Mouse (Mus musculus): Measurements from ENCODE around the gene Scaf8.
"Not testable (repeated sequence)": the region's sequence is repeated elsewhere in the genome, so short reads cannot be mapped to it uniquely, and the experiment has no call there.

Scaf8 gene

GRCm38 (mm10) chr17:3114720-3115379 lies at the start of gene Scaf8:
Scaf8 (plus strand) TSS chr17:3114972.
- in situ Hi-C loops (cut with MseI, MboI) = no loop called here

DNA sequence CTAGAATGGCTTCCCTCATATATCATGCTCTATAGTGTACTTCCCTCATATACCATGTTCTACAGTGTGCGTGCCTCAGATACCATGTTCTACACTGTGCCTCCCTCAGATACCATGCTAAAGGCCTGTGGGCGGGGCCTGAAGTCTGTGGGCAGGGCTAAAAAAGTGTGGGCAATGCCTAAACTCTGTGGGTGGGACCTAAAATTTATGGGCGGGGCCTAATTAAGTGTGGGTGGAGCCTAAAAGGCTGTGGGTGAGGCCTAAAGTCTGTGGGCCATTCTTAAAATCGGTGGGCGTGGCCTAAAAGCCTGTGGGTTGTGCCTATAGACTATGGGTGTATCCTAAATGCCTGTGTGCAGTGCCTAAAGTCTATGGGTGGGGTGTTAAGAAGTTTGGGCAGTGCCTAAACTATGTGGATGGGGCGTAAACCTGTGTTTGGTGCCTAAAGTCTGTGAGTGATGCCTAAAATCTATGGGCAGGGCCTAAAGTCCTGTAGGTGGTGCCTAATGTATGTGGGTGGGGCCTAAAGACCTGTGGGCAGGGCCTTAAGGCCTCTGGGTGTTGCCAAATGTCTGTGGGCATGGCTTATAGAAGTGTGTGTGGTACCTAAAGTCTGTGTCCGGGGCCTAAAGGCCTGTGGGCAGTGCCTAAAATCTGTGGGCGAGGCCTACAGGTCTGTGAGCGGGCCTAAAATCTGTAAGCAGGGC lies 39.5 kb upstream of the Scaf8 start:
- in situ Hi-C loops (cut with MseI, MboI) = no loop called here

DNA sequence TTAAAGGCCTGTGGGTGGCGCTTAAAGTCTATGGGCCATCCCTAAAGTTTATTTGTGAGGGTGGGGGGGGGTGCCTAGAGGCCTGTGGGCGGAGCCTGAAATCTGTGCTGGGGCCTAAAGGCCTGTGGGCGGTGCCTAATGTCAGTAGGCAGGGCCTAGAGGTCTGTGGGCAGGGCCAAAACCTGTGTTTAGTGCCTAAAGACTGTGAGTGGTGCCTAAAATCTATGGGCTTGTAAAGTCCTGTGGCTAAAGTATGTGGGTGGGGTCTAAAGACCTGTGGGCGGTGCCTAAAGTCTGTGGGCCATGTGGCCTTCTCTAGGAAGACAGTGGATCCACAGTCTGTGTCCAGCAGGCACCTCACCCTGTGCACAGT lies 38.9 kb upstream of the Scaf8 start:
- in situ Hi-C loops (cut with MseI, MboI) = no loop called here

- in situ Hi-C loops (cut with MseI, MboI) = not testable (repeated sequence)
These were observed 36.8 kb upstream of the Scaf8 start for GRCm38 (mm10) chr17:3077936-3078335.

- in situ Hi-C loops (cut with MseI, MboI) = not testable (repeated sequence)
These were observed 34.0 kb upstream of the Scaf8 start for GRCm38 (mm10) chr17:3080587-3081349.

DNA sequence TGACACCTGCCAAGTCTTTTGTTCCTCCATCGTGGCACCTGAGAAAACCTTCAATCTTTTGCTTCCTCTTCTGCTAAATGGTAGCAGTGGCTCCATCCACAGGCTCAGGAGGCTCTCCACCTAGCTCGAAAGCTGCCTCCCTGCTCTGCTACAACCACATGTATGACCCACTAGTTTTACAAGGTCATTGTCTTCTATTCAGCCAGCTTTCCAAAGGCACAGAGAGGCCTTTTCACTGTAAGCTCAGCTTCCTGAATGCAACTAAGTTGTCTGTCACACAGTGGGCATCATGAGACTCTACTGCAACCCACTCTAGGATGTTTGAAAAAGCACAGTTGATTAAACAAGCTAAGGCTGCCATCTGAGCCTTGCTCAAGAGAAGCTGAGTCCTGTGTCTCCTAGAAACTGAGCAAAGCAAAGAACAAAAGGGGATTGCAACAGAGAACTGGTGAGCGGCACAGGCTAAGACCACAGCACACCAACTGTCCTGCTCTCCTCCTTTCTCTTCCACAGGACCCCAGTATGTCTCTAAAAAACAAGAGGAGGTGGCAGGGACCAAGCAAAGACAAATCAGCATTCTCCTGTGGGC lies 33.2 kb upstream of the Scaf8 start:
- in situ Hi-C loops (cut with MseI, MboI) = not testable (repeated sequence)

DNA sequence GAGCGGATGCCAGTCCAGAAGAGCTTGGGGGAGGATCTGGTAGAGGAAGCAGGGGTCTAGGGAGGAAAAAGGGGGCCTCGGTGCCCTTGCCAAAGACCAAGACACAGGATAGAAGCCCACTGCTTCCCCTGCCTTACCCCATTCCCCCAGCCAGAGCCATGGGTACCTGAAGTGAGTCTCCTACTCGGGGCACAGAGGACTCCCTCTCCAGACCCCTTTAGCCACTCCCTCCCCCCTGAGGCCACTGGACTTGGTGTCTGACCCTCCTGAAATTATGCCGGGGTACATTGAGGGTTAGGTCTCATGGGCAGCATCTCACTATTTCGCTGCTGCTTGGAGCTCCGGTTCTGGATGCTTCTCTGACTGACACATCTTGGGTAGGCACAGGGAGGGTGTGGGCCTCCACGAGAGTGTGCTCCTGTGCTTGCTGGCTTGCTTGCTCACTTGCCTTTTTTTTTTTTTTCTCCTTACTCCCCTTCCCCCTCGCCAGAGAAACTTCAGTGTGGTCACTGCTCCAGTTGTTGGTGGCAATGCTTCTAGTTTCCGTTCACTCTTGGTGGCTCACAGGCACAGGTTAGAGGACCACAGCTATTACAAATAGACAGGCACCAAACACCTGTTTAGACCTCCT lies 32.5 kb upstream of the Scaf8 start:
- in situ Hi-C loops (cut with MseI, MboI) = not testable (repeated sequence)

DNA sequence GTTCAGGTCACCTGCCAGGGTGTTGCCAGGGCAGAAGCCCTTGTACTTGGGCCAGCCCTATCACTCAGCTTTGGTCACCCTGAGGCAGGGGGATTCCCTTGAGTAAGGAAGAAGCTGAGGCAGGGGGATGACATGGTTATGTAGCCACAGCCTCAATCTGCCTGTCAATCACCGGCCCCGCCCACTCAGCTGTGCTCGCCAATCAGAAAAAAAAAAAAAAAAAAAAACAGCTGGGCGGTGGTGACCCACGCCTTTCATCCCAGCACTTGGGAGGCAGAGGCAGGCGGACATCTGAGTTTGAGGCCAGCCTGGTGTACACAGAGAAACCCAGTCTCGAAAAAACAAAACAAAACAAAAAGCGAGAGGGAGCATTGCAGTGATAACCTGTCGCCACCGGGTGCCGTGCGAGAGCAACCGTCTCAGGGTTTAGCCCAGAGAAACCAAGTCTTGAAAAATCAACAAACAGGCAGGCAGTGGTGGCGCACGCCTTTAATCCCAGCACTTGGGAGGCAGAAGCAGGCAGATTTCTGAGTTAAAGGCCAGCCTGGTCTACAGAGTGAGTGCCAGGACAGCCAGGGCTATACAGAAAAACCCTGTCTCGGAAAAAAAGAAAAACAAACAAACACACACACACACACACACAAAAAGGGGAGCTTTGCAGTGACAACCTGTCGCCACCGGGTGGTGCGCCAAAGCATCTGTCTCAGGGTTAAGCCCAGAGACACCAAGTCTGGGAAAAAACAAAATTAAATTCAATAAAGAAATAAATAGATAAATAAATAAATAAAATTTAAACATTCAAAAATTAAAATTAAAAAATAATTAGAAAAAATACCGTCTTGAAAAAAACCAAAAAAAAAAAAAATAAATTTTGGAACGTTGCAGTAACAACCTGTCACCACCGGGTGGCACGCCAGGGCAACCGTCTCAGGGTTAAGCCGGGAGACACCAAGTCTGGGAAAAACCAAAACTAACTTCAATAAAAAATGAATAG lies 31.7 kb upstream of the Scaf8 start:
- in situ Hi-C loops (cut with MseI, MboI) = not testable (repeated sequence)

- in situ Hi-C loops (cut with MseI, MboI) = no loop called here
These were observed 30.8 kb upstream of the Scaf8 start for GRCm38 (mm10) chr17:3083886-3084550.

DNA sequence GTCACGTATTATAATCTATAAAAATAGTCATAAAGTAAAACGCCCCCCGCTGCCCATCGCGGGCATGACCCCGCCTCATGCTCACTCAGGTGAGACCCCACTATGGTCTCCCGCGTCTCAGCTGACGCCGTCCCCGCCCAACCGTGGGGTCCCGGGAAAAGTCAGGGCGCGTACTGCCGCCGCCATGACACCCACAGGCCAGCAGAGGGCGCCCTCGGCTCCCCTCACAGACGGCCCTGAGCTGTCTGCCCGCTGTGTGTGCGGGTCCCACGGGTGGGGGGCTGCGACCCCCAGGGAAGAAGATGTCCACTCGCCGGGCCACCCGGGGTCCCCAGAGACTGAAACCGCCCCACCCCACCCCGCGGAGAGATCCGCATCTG lies 30.2 kb upstream of the Scaf8 start:
- in situ Hi-C loops (cut with MseI, MboI) = no loop called here

GRCm38 (mm10) chr17:3085152-3085551 lies 29.6 kb upstream of the Scaf8 start:
- in situ Hi-C loops (cut with MseI, MboI) = no loop called here

DNA sequence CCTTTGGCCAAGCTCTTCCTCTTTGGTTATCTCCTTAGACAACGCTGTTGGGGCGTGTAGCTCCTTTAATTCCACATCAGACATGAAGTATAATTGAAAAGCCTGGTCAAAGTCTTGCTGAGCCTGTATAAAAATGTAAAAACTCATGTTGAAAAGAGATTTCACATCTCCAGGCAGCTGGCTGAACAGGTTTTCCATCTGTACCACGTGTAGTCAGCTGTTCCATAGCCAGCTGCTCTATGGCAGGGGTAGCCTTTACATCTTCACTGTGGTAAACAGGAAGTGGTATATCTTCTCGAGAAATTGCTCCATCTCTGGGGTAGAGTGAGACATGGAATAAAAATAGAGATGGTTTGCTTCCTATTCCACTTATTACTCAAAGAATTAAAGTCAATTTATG lies 22.1 kb upstream of the Scaf8 start:
- in situ Hi-C loops (cut with MseI, MboI) = no loop called here

- in situ Hi-C loops (cut with MseI, MboI) = not testable (repeated sequence)
These were observed 15.5 kb upstream of the Scaf8 start for GRCm38 (mm10) chr17:3099273-3099672.

- in situ Hi-C loops (cut with MseI, MboI) = no loop called here
These were observed 12.2 kb upstream of the Scaf8 start for GRCm38 (mm10) chr17:3102336-3103165.

- in situ Hi-C loops (cut with MseI, MboI) = no loop called here
These were observed 10.4 kb upstream of the Scaf8 start for GRCm38 (mm10) chr17:3104154-3104931.

DNA sequence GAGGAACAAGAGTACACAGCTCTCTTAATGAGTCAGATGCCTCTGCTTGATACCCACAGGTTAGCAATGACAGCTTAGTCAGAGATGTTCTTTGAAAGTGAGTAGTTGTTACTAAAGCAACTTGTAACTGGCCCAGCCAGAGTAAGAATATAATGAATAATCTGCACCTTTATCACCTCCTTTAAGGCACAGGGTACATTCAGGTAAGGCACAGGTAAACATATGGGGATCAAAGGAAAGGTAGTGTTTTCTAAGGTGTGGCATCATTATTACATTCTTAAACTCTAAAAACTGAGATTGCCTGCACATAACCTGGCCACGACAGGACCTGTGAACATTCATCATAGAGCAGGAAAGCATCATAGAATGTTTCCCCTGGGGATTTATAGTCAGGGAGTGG lies 9.8 kb upstream of the Scaf8 start:
- in situ Hi-C loops (cut with MseI, MboI) = no loop called here

DNA sequence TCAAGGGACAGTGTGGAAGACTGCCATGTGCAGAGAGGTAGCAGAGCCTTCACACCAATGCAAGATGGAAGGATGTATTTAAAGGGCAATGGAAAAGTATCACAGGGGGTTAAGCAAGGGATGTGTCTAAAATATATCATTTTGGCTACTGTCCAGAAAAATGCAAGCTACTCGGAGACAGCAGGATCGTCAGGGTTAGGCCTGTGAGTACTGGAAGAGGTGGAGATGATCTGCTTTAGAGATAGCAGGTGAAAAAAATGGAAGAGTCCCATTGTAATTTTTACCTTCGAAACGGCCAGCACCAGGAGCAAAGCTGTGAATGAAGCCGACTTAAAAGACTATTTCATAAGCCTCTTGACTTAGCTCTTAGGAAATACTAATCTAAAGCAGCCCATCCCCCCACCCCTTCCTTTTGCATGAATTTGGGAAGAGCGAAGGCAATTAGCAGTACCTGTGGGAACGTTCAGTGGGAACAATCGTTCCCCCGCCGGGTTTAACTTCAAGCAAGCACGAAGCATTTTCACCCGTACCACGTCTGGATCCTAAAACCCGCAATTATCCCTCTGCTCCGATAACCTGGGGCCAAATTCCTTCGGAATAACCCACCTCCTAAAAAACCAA lies 925 bp upstream of the Scaf8 start:
- in situ Hi-C loops (cut with MseI, MboI) = no loop called here

DNA sequence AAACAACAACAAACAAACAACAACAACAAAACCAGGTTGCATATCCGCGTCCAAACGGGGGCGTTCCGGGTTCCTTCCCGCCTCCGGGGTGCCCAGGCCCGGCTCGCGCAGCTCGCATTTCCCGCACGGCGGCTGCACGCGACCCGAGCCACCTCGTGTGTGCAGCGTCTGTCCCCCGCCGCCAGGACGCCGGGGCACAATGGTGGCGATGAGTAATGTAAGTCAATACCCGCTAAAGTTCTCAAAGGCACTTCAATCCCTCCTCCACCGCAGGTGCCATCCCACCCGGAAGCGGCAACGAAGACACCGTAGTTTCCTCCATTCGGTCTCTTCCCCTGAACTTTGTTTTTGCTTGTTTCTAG lies 433 bp upstream of the Scaf8 start:
- in situ Hi-C loops (cut with MseI, MboI) = no loop called here
